Mouse (Mus musculus): Measurements from ENCODE around the gene Zbtb2. TPM values are rescaled to one million over a fixed set of nuclear protein-coding genes. Genes with fewer than 3 reads are reported as not detected.

The Zbtb2 gene
- polyA plus RNA-seq, 1 experiment from 2014 or later = 4.0 TPM

GRCm38 (mm10) chr10:4384244-4384643 lies 3.7 kb downstream of the Zbtb2 start:
- no peaks in the 10 kb centered on the region for H3K9me3 ChIP-seq (replicated peaks)
- no peaks in the 10 kb centered on the region for H3K36me3 ChIP-seq (replicated peaks)
- no peak overlapping the region for H3K9ac ChIP-seq
- WGBS (ENCODE audit: insufficient replicate concordance) = 79% methylated on average over 7 of the region's 7 CpGs
- H3K4me3 ChIP-seq (replicated peaks) = no peak overlapping the region
- H3K4me2 ChIP-seq = no peak overlapping the region
- no peaks in the 10 kb centered on the region for H3K27me3 ChIP-seq
- no peak overlapping the region for H3K27ac ChIP-seq (replicated peaks)
- no peak for ATAC-seq (ENCODE audit: insufficient read depth)
- peaks cover 44% of the 10 kb centered on the region for H3K4me1 ChIP-seq (replicated peaks)

DNA sequence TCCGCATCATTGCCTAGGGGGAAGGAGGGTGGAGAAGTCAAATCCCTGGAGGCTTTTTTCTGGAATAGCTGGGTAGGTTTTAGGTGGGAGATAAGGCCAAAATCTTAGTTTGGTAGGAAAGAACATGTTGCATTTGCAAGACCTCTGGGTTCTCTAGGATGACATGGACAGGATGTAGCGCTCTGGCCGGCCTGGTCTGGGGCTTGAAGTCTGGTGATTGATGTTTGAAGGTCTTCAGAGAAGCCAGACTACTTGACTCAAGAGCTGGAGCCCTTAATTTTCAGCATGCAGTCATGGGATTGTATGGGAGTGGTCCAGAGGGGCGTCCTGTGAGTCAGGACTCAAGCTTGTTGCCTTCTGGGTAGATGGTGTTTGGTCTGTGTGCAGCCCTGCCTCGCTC lies 7.2 kb downstream of the Zbtb2 start:
- H3K9me3 ChIP-seq (replicated peaks) = no peaks in the 10 kb centered on the region
- no peak overlapping the region for H3K27ac ChIP-seq (replicated peaks)
- peaks cover 24% of the 10 kb centered on the region for H3K4me1 ChIP-seq (replicated peaks)
- no peaks in the 10 kb centered on the region for H3K36me3 ChIP-seq (replicated peaks)
- 75% methylated on average over 5 of the region's 5 CpGs for WGBS (ENCODE audit: insufficient replicate concordance)
- ATAC-seq (ENCODE audit: insufficient read depth) = no peak
- no peak overlapping the region for H3K4me3 ChIP-seq (replicated peaks)
- H3K9ac ChIP-seq = no peak overlapping the region
- no peaks in the 10 kb centered on the region for H3K27me3 ChIP-seq
- no peak overlapping the region for H3K4me2 ChIP-seq

GRCm38 (mm10) chr10:4376931-4377330 lies 11.0 kb downstream of the Zbtb2 start:
- no peak for ATAC-seq (ENCODE audit: insufficient read depth)
- 80% methylated on average over 7 of the region's 7 CpGs for WGBS (ENCODE audit: insufficient replicate concordance)
- H3K4me1 ChIP-seq (replicated peaks) = no peaks in the 10 kb centered on the region

GRCm38 (mm10) chr10:4376461-4376860 lies 11.4 kb downstream of the Zbtb2 start:
- H3K27ac ChIP-seq (replicated peaks) = no peak overlapping the region
- 62% methylated on average over 7 of the region's 7 CpGs for WGBS (ENCODE audit: insufficient replicate concordance)
- no peak for ATAC-seq (ENCODE audit: insufficient read depth)

More at GRCm38 (mm10) chr10:4376931-4377330, 11.0 kb downstream of the Zbtb2 start:
- H3K4me3 ChIP-seq (replicated peaks) = no peak overlapping the region
- no peak overlapping the region for H3K27ac ChIP-seq (replicated peaks)
- H3K27me3 ChIP-seq = no peaks in the 10 kb centered on the region
- 0 out of 2 replicates have a peak, but pooled peaks cover 10% of the 10 kb centered on the region for H3K36me3 ChIP-seq (replicated peaks)
- no peak overlapping the region for H3K4me2 ChIP-seq
- H3K9ac ChIP-seq = no peak overlapping the region
- H3K9me3 ChIP-seq (replicated peaks) = no peaks in the 10 kb centered on the region

GRCm38 (mm10) chr10:4375267-4375666 lies 12.6 kb downstream of the Zbtb2 start:
- 74% methylated on average over 7 of the region's 7 CpGs for WGBS (ENCODE audit: insufficient replicate concordance)
- ATAC-seq (ENCODE audit: insufficient read depth) = no peak
- no peak overlapping the region for H3K4me2 ChIP-seq
- no peak overlapping the region for H3K4me3 ChIP-seq (replicated peaks)
- H3K4me1 ChIP-seq (replicated peaks) = no peaks in the 10 kb centered on the region
- H3K36me3 ChIP-seq (replicated peaks) = 0 out of 2 replicates have a peak, but pooled peaks cover 10% of the 10 kb centered on the region
- no peak overlapping the region for H3K9ac ChIP-seq
- no peak overlapping the region for H3K27ac ChIP-seq (replicated peaks)
- no peaks in the 10 kb centered on the region for H3K27me3 ChIP-seq
- H3K9me3 ChIP-seq (replicated peaks) = no peaks in the 10 kb centered on the region

More at GRCm38 (mm10) chr10:4376461-4376860, 11.4 kb downstream of the Zbtb2 start:
- Histone ChIP-seq H3K27me3 (no peaks in the 10 kb centered on the region), H3K9me3 (replicated peaks) (no peaks in the 10 kb centered on the region), H3K4me1 (replicated peaks) (no peaks in the 10 kb centered on the region), H3K4me3 (replicated peaks) (no peak overlapping the region), H3K36me3 (replicated peaks) (0 out of 2 replicates have a peak, but pooled peaks cover 10% of the 10 kb centered on the region), H3K9ac (no peak overlapping the region), H3K4me2 (no peak overlapping the region)

DNA sequence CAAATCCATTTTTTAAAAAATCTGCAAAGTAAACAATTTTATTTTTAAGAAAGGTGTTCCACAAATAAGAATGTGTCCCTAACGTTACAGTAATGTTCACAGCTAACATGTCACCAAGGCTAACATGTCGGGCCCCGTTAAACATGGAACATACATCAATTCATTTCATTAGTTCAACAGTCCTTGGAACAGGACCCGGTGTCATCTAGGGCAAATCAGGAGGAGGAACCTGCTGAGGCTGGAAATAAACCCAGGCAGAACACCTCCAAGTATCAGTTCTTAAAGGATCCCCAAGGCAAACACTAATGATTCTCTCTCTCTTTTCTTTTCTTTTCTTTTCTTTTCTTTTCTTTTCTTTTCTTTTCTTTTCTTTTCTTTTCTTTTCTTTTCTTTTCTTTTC lies 13.2 kb downstream of the Zbtb2 start:
- Histone ChIP-seq H3K4me2 (no peak overlapping the region), H3K4me1 (replicated peaks) (no peaks in the 10 kb centered on the region), H3K4me3 (replicated peaks) (no peak overlapping the region), H3K36me3 (replicated peaks) (0 out of 2 replicates have a peak, but pooled peaks cover 10% of the 10 kb centered on the region), H3K27me3 (no peaks in the 10 kb centered on the region), H3K9me3 (replicated peaks) (no peaks in the 10 kb centered on the region), H3K27ac (replicated peaks) (no peak overlapping the region), H3K9ac (no peak overlapping the region)
- ATAC-seq (ENCODE audit: insufficient read depth) = no peak
- WGBS (ENCODE audit: insufficient replicate concordance) = 75% methylated on average over 4 of the region's 4 CpGs

- H3K27me3 ChIP-seq = no peaks in the 10 kb centered on the region
- H3K9ac ChIP-seq = no peak overlapping the region
- no peak for ATAC-seq (ENCODE audit: insufficient read depth)
- no peak overlapping the region for H3K4me3 ChIP-seq (replicated peaks)
- 75% methylated on average over 7 of the region's 7 CpGs for WGBS (ENCODE audit: insufficient replicate concordance)
- H3K4me2 ChIP-seq = no peak overlapping the region
- no peak overlapping the region for H3K27ac ChIP-seq (replicated peaks)
- no peaks in the 10 kb centered on the region for H3K9me3 ChIP-seq (replicated peaks)
- H3K4me1 ChIP-seq (replicated peaks) = no peaks in the 10 kb centered on the region
- 0 out of 2 replicates have a peak, but pooled peaks cover 10% of the 10 kb centered on the region for H3K36me3 ChIP-seq (replicated peaks)
Observed at GRCm38 (mm10) chr10:4374239-4374638, 13.7 kb downstream of the Zbtb2 start.

- no peak overlapping the region for H3K27ac ChIP-seq (replicated peaks)
- no peaks in the 10 kb centered on the region for H3K27me3 ChIP-seq
- no peak overlapping the region for H3K9ac ChIP-seq
- H3K4me1 ChIP-seq (replicated peaks) = no peaks in the 10 kb centered on the region
- 76% methylated on average over 4 of the region's 4 CpGs for WGBS (ENCODE audit: insufficient replicate concordance)
- H3K4me3 ChIP-seq (replicated peaks) = no peak overlapping the region
- H3K36me3 ChIP-seq (replicated peaks) = peaks cover 16% of the 10 kb centered on the region
- H3K4me2 ChIP-seq = no peak overlapping the region
- no peaks in the 10 kb centered on the region for H3K9me3 ChIP-seq (replicated peaks)
- no peak for ATAC-seq (ENCODE audit: insufficient read depth)
Observed at GRCm38 (mm10) chr10:4373558-4373957, 14.3 kb downstream of the Zbtb2 start.

DNA sequence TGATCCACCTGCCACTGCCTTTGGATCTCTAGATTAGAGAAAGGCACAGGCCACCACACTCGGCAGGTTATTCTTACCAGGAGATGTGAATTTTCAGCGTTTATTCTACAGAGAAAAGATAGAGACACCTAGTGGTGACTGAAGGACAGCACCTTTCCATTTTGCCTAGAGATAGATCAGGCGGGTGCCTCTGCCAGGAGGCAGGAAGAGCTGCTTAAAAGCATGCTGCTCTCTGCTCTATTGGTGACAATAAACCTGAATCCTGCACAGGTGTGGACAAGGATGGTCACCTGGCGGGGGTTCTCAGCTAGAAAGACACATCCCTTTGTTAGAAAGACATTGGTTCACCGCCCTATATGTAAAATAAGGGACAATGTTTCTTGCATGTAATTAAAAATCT lies 15.9 kb downstream of the Zbtb2 start:
- H3K4me1 ChIP-seq (replicated peaks) = no peaks in the 10 kb centered on the region
- WGBS (ENCODE audit: insufficient replicate concordance) = 41% methylated on average over 5 of the region's 5 CpGs
- ATAC-seq (ENCODE audit: insufficient read depth) = no peak
- no peak overlapping the region for H3K27ac ChIP-seq (replicated peaks)
- H3K4me2 ChIP-seq = no peak overlapping the region
- H3K9me3 ChIP-seq (replicated peaks) = no peaks in the 10 kb centered on the region
- H3K4me3 ChIP-seq (replicated peaks) = no peak overlapping the region
- H3K9ac ChIP-seq = no peak overlapping the region
- H3K36me3 ChIP-seq (replicated peaks) = peaks cover 25% of the 10 kb centered on the region
- no peaks in the 10 kb centered on the region for H3K27me3 ChIP-seq

DNA sequence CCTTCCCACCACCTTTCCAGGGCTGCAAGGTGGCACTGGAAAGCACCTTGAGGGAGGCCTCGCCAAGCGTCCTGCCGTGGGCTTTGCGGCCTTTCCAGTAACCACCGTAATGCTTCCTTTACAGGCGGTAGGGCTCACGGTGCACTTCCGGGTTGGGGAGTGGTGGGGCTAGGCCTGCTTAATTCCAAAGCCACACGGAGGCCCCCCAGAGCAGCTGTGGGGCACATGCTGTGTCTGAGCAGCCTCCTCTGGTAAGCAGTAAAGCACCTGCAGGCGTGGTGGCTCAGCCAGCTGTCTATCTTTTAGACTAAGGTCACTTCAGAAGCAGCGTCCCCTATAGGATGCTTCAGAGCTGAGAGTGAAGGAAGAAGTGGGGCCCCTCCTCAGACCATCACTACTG lies 17.8 kb downstream of the Zbtb2 start:
- no peaks in the 10 kb centered on the region for H3K4me1 ChIP-seq (replicated peaks)
- H3K4me3 ChIP-seq (replicated peaks) = no peak overlapping the region
- no peak for ATAC-seq (ENCODE audit: insufficient read depth)
- WGBS (ENCODE audit: insufficient replicate concordance) = 73% methylated on average over 11 of the region's 11 CpGs
- H3K4me2 ChIP-seq = no peak overlapping the region
- no peaks in the 10 kb centered on the region for H3K9me3 ChIP-seq (replicated peaks)
- H3K36me3 ChIP-seq (replicated peaks) = peaks cover 25% of the 10 kb centered on the region
- no peak overlapping the region for H3K27ac ChIP-seq (replicated peaks)
- no peaks in the 10 kb centered on the region for H3K27me3 ChIP-seq
- H3K9ac ChIP-seq = no peak overlapping the region

- Histone ChIP-seq H3K4me1 (replicated peaks) (no peaks in the 10 kb centered on the region), H3K9ac (no peak overlapping the region), H3K36me3 (replicated peaks) (peaks cover 15% of the 10 kb centered on the region), H3K27ac (replicated peaks) (no peak overlapping the region), H3K9me3 (replicated peaks) (no peaks in the 10 kb centered on the region), H3K4me2 (no peak overlapping the region), H3K27me3 (no peaks in the 10 kb centered on the region), H3K4me3 (replicated peaks) (no peak overlapping the region)
- 65% methylated on average over 3 of the region's 3 CpGs for WGBS (ENCODE audit: insufficient replicate concordance)
- no peak for ATAC-seq (ENCODE audit: insufficient read depth)
Observed at GRCm38 (mm10) chr10:4364618-4365017, 23.3 kb downstream of the Zbtb2 start.

- H3K27me3 ChIP-seq = no peaks in the 10 kb centered on the region
- H3K36me3 ChIP-seq (replicated peaks) = 0 out of 2 replicates have a peak, but pooled peaks cover 3% of the 10 kb centered on the region
- no peak overlapping the region for H3K9ac ChIP-seq
- no peak overlapping the region for H3K27ac ChIP-seq (replicated peaks)
- no peak overlapping the region for H3K4me2 ChIP-seq
- H3K9me3 ChIP-seq (replicated peaks) = no peaks in the 10 kb centered on the region
- ATAC-seq (ENCODE audit: insufficient read depth) = no peak
- H3K4me3 ChIP-seq (replicated peaks) = no peak overlapping the region
- WGBS (ENCODE audit: insufficient replicate concordance) = 71% methylated on average over 10 of the region's 10 CpGs
- H3K4me1 ChIP-seq (replicated peaks) = no peaks in the 10 kb centered on the region
Observed at GRCm38 (mm10) chr10:4357435-4357834, 30.5 kb downstream of the Zbtb2 start.

Measured in liver, embryonic 15.5 days (tissue).